Mouse (Mus musculus): ENCODE data around the gene Fcgr1. TPM values are rescaled to one million over a fixed set of nuclear protein-coding genes. Genes with fewer than 3 reads are reported as not detected.
"Not testable (repeated sequence)": the region's sequence is repeated elsewhere in the genome, so short reads cannot be mapped to it uniquely, and the experiment has no call there.

Fcgr1 gene
- polyA plus RNA-seq, 1 experiment from 2014 or later = 5.3 TPM

DNA sequence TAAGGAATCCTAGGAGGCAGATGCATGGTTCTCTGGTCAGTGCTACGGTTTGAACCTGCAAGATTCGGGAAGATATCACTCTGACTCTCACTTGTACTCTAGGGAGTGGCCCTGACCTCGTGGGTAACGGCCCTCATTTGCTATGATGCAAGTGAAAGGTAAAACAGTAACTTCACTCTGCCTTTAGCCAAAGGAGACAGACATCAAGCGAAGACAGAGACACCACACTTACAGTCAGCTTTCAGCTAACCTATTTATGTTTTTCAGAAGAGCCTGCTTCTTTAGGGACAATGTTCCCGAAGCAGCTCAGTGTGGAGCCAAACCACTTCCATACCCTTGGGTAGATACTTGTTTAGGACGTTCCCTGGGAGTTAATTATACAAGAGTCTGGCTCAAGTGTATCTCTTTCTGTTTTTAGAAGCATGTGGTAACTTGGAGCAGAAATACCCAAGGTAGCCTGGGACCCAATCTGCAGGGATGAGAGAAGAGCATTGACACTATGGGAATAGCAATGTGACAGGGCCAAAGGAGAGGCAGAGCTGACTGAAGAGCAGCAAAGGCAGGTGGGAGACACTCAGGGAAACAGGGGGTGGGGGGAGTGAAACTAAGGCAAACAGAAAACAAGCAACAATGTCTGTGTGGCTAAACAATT lies 49.7 kb downstream of the Fcgr1 start:
- Histone ChIP-seq H3K27me3 (replicated peaks; ENCODE audit: control insufficient read depth, insufficient read depth, low read length) (no peaks in the 10 kb centered on the region), H3K9ac (ENCODE audit: low read depth, low read length) (peak overlapping the region; percentile 82), H3K4me3 (ENCODE audit: low read depth, low read length) (peak overlapping the region; percentile 54; the same call in 1 of the 2 replicates), H3K4me1 (ENCODE audit: control insufficient read depth, insufficient read depth, low read length) (peaks cover 21% of the 10 kb centered on the region), H3K9me3 (ENCODE audit: control insufficient read depth, low read length) (no peaks in the 10 kb centered on the region), H3K4me2 (ENCODE audit: low read depth, low read length) (peak overlapping the region; percentile 74), H3K27ac (replicated peaks; ENCODE audit: low read depth, low read length) (peak overlapping the region; percentile 98), H3K36me3 (ENCODE audit: control insufficient read depth, insufficient read depth, low read length) (no peaks in the 10 kb centered on the region)
- WGBS = 78% methylated on average over 7 of the region's 7 CpGs
- DNase-seq (ENCODE audit: low spot score) = no peak
- ATAC-seq (ENCODE audit: low read depth) = no peak

GRCm38 (mm10) chr3:96240799-96241197 lies 53.0 kb downstream of the Fcgr1 start:
- Histone ChIP-seq H3K4me3 (ENCODE audit: low read depth, low read length) (peak overlapping the region; percentile 29), H3K4me1 (ENCODE audit: control insufficient read depth, insufficient read depth, low read length) (peaks cover 29% of the 10 kb centered on the region), H3K4me2 (ENCODE audit: low read depth, low read length) (peak overlapping the region; percentile 52), H3K9ac (ENCODE audit: low read depth, low read length) (peak overlapping the region; percentile 62), H3K27ac (replicated peaks; ENCODE audit: low read depth, low read length) (peak overlapping the region; percentile 95), H3K36me3 (ENCODE audit: control insufficient read depth, insufficient read depth, low read length) (no peaks in the 10 kb centered on the region), H3K9me3 (ENCODE audit: control insufficient read depth, low read length) (no peaks in the 10 kb centered on the region), H3K27me3 (replicated peaks; ENCODE audit: control insufficient read depth, insufficient read depth, low read length) (no peaks in the 10 kb centered on the region)
- DNase-seq (ENCODE audit: low spot score) (no peak), ATAC-seq (ENCODE audit: low read depth) (no peak)
- WGBS = 78% methylated on average over 9 of the region's 9 CpGs

GRCm38 (mm10) chr3:96239949-96240798 lies 53.6 kb downstream of the Fcgr1 start, which contains the start of gene Hist2h2aa2:
Gene Hist2h2aa2 (minus strand): TSS chr3:96240276.
- H3K36me3 ChIP-seq (ENCODE audit: control insufficient read depth, insufficient read depth, low read length); H3K27me3 ChIP-seq (replicated peaks; ENCODE audit: control insufficient read depth, insufficient read depth, low read length); H3K9me3 ChIP-seq (ENCODE audit: control insufficient read depth, low read length): not testable (repeated sequence)
- peak; percentile 80 for DNase-seq (ENCODE audit: low spot score)
- H3K9ac ChIP-seq (ENCODE audit: low read depth, low read length) = peak within 1 kb of the TSS; percentile 62
- H3K4me2 ChIP-seq (ENCODE audit: low read depth, low read length) = peak within 1 kb of the TSS; percentile 52
- peak; percentile 82 for ATAC-seq (ENCODE audit: low read depth)
- peak within 1 kb of the TSS; percentile 95 for H3K27ac ChIP-seq (replicated peaks; ENCODE audit: low read depth, low read length)
- 20% methylated on average over 6 of the region's 85 CpGs for WGBS
- H3K4me3 ChIP-seq (ENCODE audit: low read depth, low read length) = peak within 1 kb of the TSS; percentile 31
- peaks cover 29% of the 10 kb centered on the region for H3K4me1 ChIP-seq (ENCODE audit: control insufficient read depth, insufficient read depth, low read length)

DNA sequence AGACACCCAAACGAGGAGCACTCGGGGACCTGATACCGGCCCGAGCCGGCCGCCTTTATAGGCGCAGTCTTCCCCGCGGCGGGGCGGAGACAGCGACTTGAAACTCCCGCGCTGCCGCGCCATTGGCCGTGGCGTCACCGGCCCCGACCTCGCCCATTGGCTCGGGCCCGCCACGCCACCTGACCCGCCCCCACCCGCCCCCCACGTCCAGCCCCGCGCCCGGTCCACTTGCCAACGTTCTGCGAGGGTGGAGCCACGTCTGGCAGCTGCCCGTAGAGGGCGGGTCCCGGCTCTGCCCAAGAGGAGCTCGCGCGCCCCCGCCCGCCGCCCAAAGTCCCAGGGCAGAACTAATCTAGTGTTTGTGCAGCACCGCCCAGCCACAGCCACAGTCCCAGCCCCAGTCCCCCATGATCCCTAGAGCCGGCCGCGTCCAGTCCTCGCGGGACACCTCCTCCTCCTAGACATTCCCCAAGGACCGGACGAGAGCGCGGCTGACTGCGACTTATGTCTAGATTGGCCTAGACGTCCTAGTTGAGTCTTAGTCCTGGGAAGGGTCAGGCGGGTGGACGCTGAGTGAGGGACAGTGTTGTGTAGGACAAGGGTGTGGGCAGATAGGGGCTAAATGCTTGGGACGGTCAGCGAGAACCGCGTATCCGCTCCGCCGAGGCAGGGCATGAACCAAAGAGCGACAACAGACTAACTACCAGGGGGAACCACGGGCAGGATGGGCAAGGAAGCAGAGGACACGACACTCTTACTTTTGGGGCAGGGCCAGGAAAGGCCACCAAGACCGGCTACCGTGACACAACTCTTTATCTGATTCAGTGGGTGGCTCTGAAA lies 54.6 kb downstream of the Fcgr1 start, which contains the start of gene Hist2h3c2:
Hist2h3c2 (minus strand) TSS at position 174 of the 840 bp plus-strand sequence.
- peak within 1 kb of the TSS; percentile 70 for H3K9ac ChIP-seq (ENCODE audit: low read depth, low read length)
- not testable (repeated sequence) for DNase-seq (ENCODE audit: low spot score); H3K9me3 ChIP-seq (ENCODE audit: control insufficient read depth, low read length); H3K36me3 ChIP-seq (ENCODE audit: control insufficient read depth, insufficient read depth, low read length); H3K27me3 ChIP-seq (replicated peaks; ENCODE audit: control insufficient read depth, insufficient read depth, low read length)
- peak; percentile 91 for ATAC-seq (ENCODE audit: low read depth)
- peak within 1 kb of the TSS; percentile 81 for H3K27ac ChIP-seq (replicated peaks; ENCODE audit: low read depth, low read length)
- H3K4me1 ChIP-seq (ENCODE audit: control insufficient read depth, insufficient read depth, low read length) = peaks cover 23% of the 10 kb centered on the region
- WGBS = 0% methylated on average over 3 of the region's 68 CpGs
- H3K4me2 ChIP-seq (ENCODE audit: low read depth, low read length) = peak within 1 kb of the TSS; percentile 62
- peak within 1 kb of the TSS; percentile 47 for H3K4me3 ChIP-seq (ENCODE audit: low read depth, low read length)

GRCm38 (mm10) chr3:96237904-96238511 lies 55.8 kb downstream of the Fcgr1 start:
- peak overlapping the region; percentile 62 for H3K4me2 ChIP-seq (ENCODE audit: low read depth, low read length)
- no peaks in the 10 kb centered on the region for H3K36me3 ChIP-seq (ENCODE audit: control insufficient read depth, insufficient read depth, low read length)
- ATAC-seq (ENCODE audit: low read depth) (no peak), DNase-seq (ENCODE audit: low spot score) (peak; percentile 45)
- peak overlapping the region; percentile 47 for H3K4me3 ChIP-seq (ENCODE audit: low read depth, low read length)
- WGBS = under 1% methylated on average over 12 of the region's 12 CpGs
- H3K27ac ChIP-seq (replicated peaks; ENCODE audit: low read depth, low read length) = peak overlapping the region; percentile 81
- no peaks in the 10 kb centered on the region for H3K9me3 ChIP-seq (ENCODE audit: control insufficient read depth, low read length)
- peak overlapping the region; percentile 70 for H3K9ac ChIP-seq (ENCODE audit: low read depth, low read length)
- peaks cover 17% of the 10 kb centered on the region for H3K4me1 ChIP-seq (ENCODE audit: control insufficient read depth, insufficient read depth, low read length)
- H3K27me3 ChIP-seq (replicated peaks; ENCODE audit: control insufficient read depth, insufficient read depth, low read length) = no peaks in the 10 kb centered on the region

GRCm38 (mm10) chr3:96237335-96237903 lies 56.4 kb downstream of the Fcgr1 start:
- no peaks in the 10 kb centered on the region for H3K36me3 ChIP-seq (ENCODE audit: control insufficient read depth, insufficient read depth, low read length)
- 22% methylated on average over 7 of the region's 7 CpGs for WGBS
- H3K9ac ChIP-seq (ENCODE audit: low read depth, low read length) = peak overlapping the region; percentile 70
- H3K27me3 ChIP-seq (replicated peaks; ENCODE audit: control insufficient read depth, insufficient read depth, low read length) = no peaks in the 10 kb centered on the region
- H3K4me1 ChIP-seq (ENCODE audit: control insufficient read depth, insufficient read depth, low read length) = peaks cover 17% of the 10 kb centered on the region
- H3K9me3 ChIP-seq (ENCODE audit: control insufficient read depth, low read length) = no peaks in the 10 kb centered on the region
- H3K4me3 ChIP-seq (ENCODE audit: low read depth, low read length) = peak overlapping the region; percentile 47
- no peak for ATAC-seq (ENCODE audit: low read depth)
- H3K27ac ChIP-seq (replicated peaks; ENCODE audit: low read depth, low read length) = peak overlapping the region; percentile 81
- no peak for DNase-seq (ENCODE audit: low spot score)
- H3K4me2 ChIP-seq (ENCODE audit: low read depth, low read length) = peak overlapping the region; percentile 62

DNA sequence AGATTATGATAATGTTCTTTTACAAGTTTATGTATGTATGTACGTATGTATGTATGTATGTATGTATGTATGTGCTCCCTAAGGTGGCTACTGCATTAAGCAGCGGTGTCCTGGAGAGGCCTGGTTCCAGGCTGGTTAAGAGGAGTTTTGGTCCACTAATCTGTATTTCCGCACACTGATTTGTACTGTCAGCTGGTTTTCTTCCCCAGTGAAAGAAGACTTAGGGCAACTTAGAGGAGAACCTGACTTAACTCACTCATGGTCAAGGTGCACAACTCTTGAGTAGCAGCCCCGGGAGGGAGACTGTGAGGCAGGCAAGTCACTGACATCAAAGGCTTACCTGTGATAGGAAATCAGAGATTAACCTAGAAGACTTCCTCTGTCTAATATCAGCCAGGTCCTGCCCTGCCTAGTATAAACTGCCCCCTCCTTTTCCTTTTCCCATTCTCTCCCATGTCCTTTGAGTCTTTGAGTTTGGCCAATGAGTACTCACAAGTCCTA lies 56.9 kb downstream of the Fcgr1 start:
- Histone ChIP-seq H3K4me2 (ENCODE audit: low read depth, low read length) (peak overlapping the region; percentile 62), H3K4me1 (ENCODE audit: control insufficient read depth, insufficient read depth, low read length) (peaks cover 17% of the 10 kb centered on the region), H3K36me3 (ENCODE audit: control insufficient read depth, insufficient read depth, low read length) (no peaks in the 10 kb centered on the region), H3K27ac (replicated peaks; ENCODE audit: low read depth, low read length) (peak overlapping the region; percentile 81), H3K4me3 (ENCODE audit: low read depth, low read length) (peak overlapping the region; percentile 47), H3K9me3 (ENCODE audit: control insufficient read depth, low read length) (no peaks in the 10 kb centered on the region), H3K9ac (ENCODE audit: low read depth, low read length) (peak overlapping the region; percentile 70; the same call in 1 of the 2 replicates), H3K27me3 (replicated peaks; ENCODE audit: control insufficient read depth, insufficient read depth, low read length) (no peaks in the 10 kb centered on the region)
- ATAC-seq (ENCODE audit: low read depth) (no peak), DNase-seq (ENCODE audit: low spot score) (no peak)
- 79% methylated on average over 4 of the region's 4 CpGs for WGBS

Measured in embryonic facial prominence, embryonic 14.5 days (tissue).